Mouse (Mus musculus): Measurements from ENCODE around the gene Glg1. TPM values are rescaled to one million over a fixed set of nuclear protein-coding genes. Genes with fewer than 3 reads are reported as not detected.
A peak's percentile ranks its signal among the peaks of the same experiment; 100 is the strongest.
"Not testable (repeated sequence)": the region's sequence is repeated elsewhere in the genome, so short reads cannot be mapped to it uniquely, and the experiment has no call there.

Gene Glg1
- polyA plus RNA-seq, 1 experiment from 2014 or later, result 94.2 TPM

GRCm38 (mm10) chr8:111196181-111196580 lies 62.8 kb downstream of the Glg1 start:
- H3K9me3 ChIP-seq, result no peaks in the 10 kb centered on the region
- no peak overlapping the region for H3K4me3 ChIP-seq
- H3K4me1 ChIP-seq, result no peaks in the 10 kb centered on the region
- H3K36me3 ChIP-seq, result peaks cover 56% of the 10 kb centered on the region
- no peak overlapping the region for H3K9ac ChIP-seq (replicated peaks)
- no peak for ATAC-seq (ENCODE audit: low FRiP score, low read depth)
- H3K27me3 ChIP-seq, result no peaks in the 10 kb centered on the region
- no peak overlapping the region for H3K27ac ChIP-seq (replicated peaks)
- H3K4me2 ChIP-seq (replicated peaks), result no peak overlapping the region

- Histone ChIP-seq H3K9me3 (no peaks in the 10 kb centered on the region), H3K27me3 (no peaks in the 10 kb centered on the region), H3K27ac (replicated peaks) (no peak overlapping the region), H3K4me2 (replicated peaks) (no peak overlapping the region), H3K9ac (replicated peaks) (no peak overlapping the region), H3K4me3 (no peak overlapping the region), H3K4me1 (no peaks in the 10 kb centered on the region), H3K36me3 (peaks cover 51% of the 10 kb centered on the region)
- 92% methylated on average over 6 of the region's 6 CpGs for WGBS
- ATAC-seq (ENCODE audit: low FRiP score, low read depth), result no peak
These were observed 70.3 kb downstream of the Glg1 start for GRCm38 (mm10) chr8:111188594-111189211.

GRCm38 (mm10) chr8:111187470-111187869 lies 71.5 kb downstream of the Glg1 start:
- Histone ChIP-seq H3K4me2 (replicated peaks) (no peak overlapping the region), H3K4me1 (no peaks in the 10 kb centered on the region), H3K27ac (replicated peaks) (no peak overlapping the region), H3K9me3 (no peaks in the 10 kb centered on the region), H3K9ac (replicated peaks) (no peak overlapping the region), H3K27me3 (no peaks in the 10 kb centered on the region), H3K4me3 (no peak overlapping the region), H3K36me3 (peaks cover 59% of the 10 kb centered on the region)
- no peak for ATAC-seq (ENCODE audit: low FRiP score, low read depth)
- WGBS, result 96% methylated on average over 7 of the region's 7 CpGs

- Histone ChIP-seq H3K36me3 (peaks cover 64% of the 10 kb centered on the region), H3K27me3 (no peaks in the 10 kb centered on the region), H3K9ac (replicated peaks) (no peak overlapping the region), H3K27ac (replicated peaks) (no peak overlapping the region), H3K4me1 (no peaks in the 10 kb centered on the region), H3K4me3 (no peak overlapping the region), H3K9me3 (no peaks in the 10 kb centered on the region), H3K4me2 (replicated peaks) (no peak overlapping the region)
- WGBS, result 82% methylated on average over 4 of the region's 4 CpGs
- ATAC-seq (ENCODE audit: low FRiP score, low read depth), result no peak
These were observed 73.5 kb downstream of the Glg1 start for GRCm38 (mm10) chr8:111185472-111185947.

GRCm38 (mm10) chr8:111171661-111172060 lies 87.4 kb downstream of the Glg1 start:
- H3K27ac ChIP-seq (replicated peaks), result no peak overlapping the region
- ATAC-seq (ENCODE audit: low FRiP score, low read depth), result no peak
- H3K9ac ChIP-seq (replicated peaks), result no peak overlapping the region
- no peak overlapping the region for H3K4me3 ChIP-seq
- H3K9me3 ChIP-seq, result no peaks in the 10 kb centered on the region
- WGBS, result 87% methylated on average over 5 of the region's 5 CpGs
- no peaks in the 10 kb centered on the region for H3K27me3 ChIP-seq
- H3K4me2 ChIP-seq (replicated peaks), result no peak overlapping the region
- H3K36me3 ChIP-seq, result peaks cover 87% of the 10 kb centered on the region
- H3K4me1 ChIP-seq, result no peaks in the 10 kb centered on the region

- peak; percentile 63; the same call in 1 of the 2 replicates for ATAC-seq (ENCODE audit: low FRiP score, low read depth)
These were observed 101.4 kb downstream of the Glg1 start for GRCm38 (mm10) chr8:111157617-111158016.

GRCm38 (mm10) chr8:111155721-111156436 lies 103.1 kb downstream of the Glg1 start:
- Histone ChIP-seq H3K9ac (replicated peaks) (no peak overlapping the region), H3K36me3 (peaks cover 85% of the 10 kb centered on the region), H3K4me1 (no peaks in the 10 kb centered on the region), H3K27me3 (no peaks in the 10 kb centered on the region), H3K4me3 (no peak overlapping the region), H3K4me2 (replicated peaks) (no peak overlapping the region), H3K27ac (replicated peaks) (no peak overlapping the region), H3K9me3 (no peaks in the 10 kb centered on the region)
- ATAC-seq (ENCODE audit: low FRiP score, low read depth), result no peak
- 95% methylated on average over 8 of the region's 8 CpGs for WGBS

More at GRCm38 (mm10) chr8:111157617-111158016, 101.4 kb downstream of the Glg1 start:
- Histone ChIP-seq H3K36me3 (peaks cover 91% of the 10 kb centered on the region), H3K4me1 (no peaks in the 10 kb centered on the region), H3K27me3 (no peaks in the 10 kb centered on the region), H3K4me2 (replicated peaks) (no peak overlapping the region), H3K4me3 (no peak overlapping the region), H3K9ac (replicated peaks) (no peak overlapping the region), H3K9me3 (no peaks in the 10 kb centered on the region), H3K27ac (replicated peaks) (no peak overlapping the region)
- 47% methylated on average over 14 of the region's 14 CpGs for WGBS

- Histone ChIP-seq H3K4me1 (peaks cover 13% of the 10 kb centered on the region), H3K4me2 (replicated peaks) (peak overlapping the region; percentile 87), H3K9ac (replicated peaks) (peak overlapping the region; percentile 67), H3K27ac (replicated peaks) (peak overlapping the region; percentile 30; the same call in 1 of the 2 replicates), H3K4me3 (peak overlapping the region; percentile 68)
- ATAC-seq (ENCODE audit: low FRiP score, low read depth), result peak; percentile 95
- not testable (repeated sequence) for H3K27me3 ChIP-seq, H3K9me3 ChIP-seq, H3K36me3 ChIP-seq
- WGBS, result under 1% methylated on average over 48 of the region's 74 CpGs
These were observed 113.5 kb downstream of the Glg1 start for GRCm38 (mm10) chr8:111145460-111146012.

- H3K36me3 ChIP-seq; H3K9me3 ChIP-seq; ATAC-seq (ENCODE audit: low FRiP score, low read depth); H3K27me3 ChIP-seq: not testable (repeated sequence)
- 1% methylated on average over 54 of the region's 63 CpGs for WGBS
- H3K27ac ChIP-seq (replicated peaks), result 0 out of 2 replicates have a peak overlapping the region, but pooled peaks have one; percentile 30
- peaks cover 13% of the 10 kb centered on the region for H3K4me1 ChIP-seq
- peak overlapping the region; percentile 87 for H3K4me2 ChIP-seq (replicated peaks)
- peak overlapping the region; percentile 68 for H3K4me3 ChIP-seq
- H3K9ac ChIP-seq (replicated peaks), result peak overlapping the region; percentile 67
These were observed 114.0 kb downstream of the Glg1 start for GRCm38 (mm10) chr8:111144901-111145459.

GRCm38 (mm10) chr8:111142521-111142920 lies 116.5 kb downstream of the Glg1 start:
- ATAC-seq (ENCODE audit: low FRiP score, low read depth), result no peak
- H3K4me2 ChIP-seq (replicated peaks), result no peak overlapping the region
- no peak overlapping the region for H3K27ac ChIP-seq (replicated peaks)
- no peak overlapping the region for H3K9ac ChIP-seq (replicated peaks)
- H3K27me3 ChIP-seq, result no peaks in the 10 kb centered on the region
- H3K4me1 ChIP-seq, result peaks cover 13% of the 10 kb centered on the region
- no peak overlapping the region for H3K4me3 ChIP-seq
- H3K9me3 ChIP-seq, result no peaks in the 10 kb centered on the region
- peaks cover 12% of the 10 kb centered on the region for H3K36me3 ChIP-seq

- no peak overlapping the region for H3K4me2 ChIP-seq (replicated peaks)
- WGBS, result 93% methylated on average over 2 of the region's 2 CpGs
- H3K27me3 ChIP-seq, result no peaks in the 10 kb centered on the region
- no peak overlapping the region for H3K9ac ChIP-seq (replicated peaks)
- no peaks in the 10 kb centered on the region for H3K4me1 ChIP-seq
- peaks cover 65% of the 10 kb centered on the region for H3K36me3 ChIP-seq
- no peak for ATAC-seq (ENCODE audit: low FRiP score, low read depth)
- H3K27ac ChIP-seq (replicated peaks), result no peak overlapping the region
- H3K9me3 ChIP-seq, result no peaks in the 10 kb centered on the region
- H3K4me3 ChIP-seq, result no peak overlapping the region
These were observed 128.3 kb downstream of the Glg1 start for GRCm38 (mm10) chr8:111130756-111131155.

GRCm38 (mm10) chr8:111119481-111119880 lies 139.5 kb downstream of the Glg1 start:
- Histone ChIP-seq H3K9me3 (no peaks in the 10 kb centered on the region), H3K4me1 (no peaks in the 10 kb centered on the region), H3K36me3 (peaks cover 73% of the 10 kb centered on the region), H3K4me2 (replicated peaks) (no peak overlapping the region), H3K9ac (replicated peaks) (no peak overlapping the region), H3K27ac (replicated peaks) (no peak overlapping the region), H3K27me3 (no peaks in the 10 kb centered on the region), H3K4me3 (no peak overlapping the region)
- 94% methylated on average over 3 of the region's 3 CpGs for WGBS
- ATAC-seq (ENCODE audit: low FRiP score, low read depth), result no peak

All from midbrain, embryonic 12.5 days (tissue).